Mouse (Mus musculus) frontal cortex, adult 2 months (tissue): ENCODE measurements around the gene Grid1. TPM values are rescaled to one million over a fixed set of nuclear protein-coding genes. Genes with fewer than 3 reads are reported as not detected.

Source experiments
- DNase-seq, 2 experiments: peaks; one replicate each; pipeline ENCODE4 v3.0.0; 2022; ENCODE audit warnings: low spot score in 1 of 2; ENCODE audit errors: extremely low spot score in 1 of 2
- polyA plus RNA-seq: library from polyadenylated mRNA; depleted of rRNA; stranded (reverse); fragments of >200 nt; gene quantifications from 2 replicates; pipeline ENCODE4 v1.2.3, GENCODE M21; 2012

Grid1 gene
- polyA plus RNA-seq, 1 experiment, result 19.4 TPM

- no peak for DNase-seq
Observed at GRCm38 (mm10) chr14:34908366-34908765, 88.5 kb downstream of the Grid1 start.

GRCm38 (mm10) chr14:34908804-34909203, 88.9 kb downstream of the Grid1 start:
- no peak for DNase-seq

GRCm38 (mm10) chr14:34916315-34916714, 96.4 kb downstream of the Grid1 start:
- DNase-seq, result no peak

GRCm38 (mm10) chr14:34917111-34917510, 97.2 kb downstream of the Grid1 start:
- no peak for DNase-seq

- no peak for DNase-seq
Observed at GRCm38 (mm10) chr14:34919221-34919620, 99.3 kb downstream of the Grid1 start.

- DNase-seq, result no peak
Observed at GRCm38 (mm10) chr14:34921265-34921664, 101.4 kb downstream of the Grid1 start.

GRCm38 (mm10) chr14:34925021-34925420, 105.1 kb downstream of the Grid1 start:
- DNase-seq, result no peak

GRCm38 (mm10) chr14:34930040-34930719, 110.3 kb downstream of the Grid1 start:
- no peak for DNase-seq

- no peak for DNase-seq
Observed at GRCm38 (mm10) chr14:34933197-34933596, 113.3 kb downstream of the Grid1 start.

- DNase-seq, result no peak
Observed at GRCm38 (mm10) chr14:34936192-34936770, 116.4 kb downstream of the Grid1 start.

GRCm38 (mm10) chr14:34944390-34944979, 124.6 kb downstream of the Grid1 start:
- DNase-seq, result peak in 1 of 2 experiments; percentile 67

GRCm38 (mm10) chr14:34945471-34946313, 125.8 kb downstream of the Grid1 start:
- no peak for DNase-seq

- no peak for DNase-seq
Observed at GRCm38 (mm10) chr14:34946314-34946583, 126.3 kb downstream of the Grid1 start.

- DNase-seq, result no peak
Observed at GRCm38 (mm10) chr14:34948249-34948648, 128.3 kb downstream of the Grid1 start.

- no peak for DNase-seq
Observed at GRCm38 (mm10) chr14:34952311-34952710, 132.4 kb downstream of the Grid1 start.

- peak in 1 of 2 experiments; percentile 44 for DNase-seq
Observed at GRCm38 (mm10) chr14:34953566-34953965, 133.7 kb downstream of the Grid1 start.

- no peak for DNase-seq
Observed at GRCm38 (mm10) chr14:34955689-34956088, 135.8 kb downstream of the Grid1 start.

GRCm38 (mm10) chr14:34960227-34960626, 140.3 kb downstream of the Grid1 start:
- peak; percentile 52 to 75 for DNase-seq

- peak in 1 of 2 experiments; percentile 40 for DNase-seq
Observed at GRCm38 (mm10) chr14:34963616-34964168, 143.8 kb downstream of the Grid1 start.

- DNase-seq, result no peak
Observed at GRCm38 (mm10) chr14:34969102-34969819, 149.4 kb downstream of the Grid1 start.
